Mouse (Mus musculus) bone marrow, adult 2 months (tissue): ENCODE measurements at regions not wholly inside any gene's neighbourhood (a gene's known extent, or its start where the extent isn't known, plus 50 kb on each side); places are given as distances from the start of the nearest gene placed in this dataset.

Source experiments
- CTCF ChIP-seq: fragments of 200-500 bp; IDR thresholded peaks from 2 replicates; pipeline ENCODE4 v1.5.1; 2011; ENCODE audit warnings: low read length, control low read depth; ENCODE audit not compliant: control insufficient read depth, insufficient read depth
- POLR2A ChIP-seq: fragments of 200-500 bp; IDR thresholded peaks from 2 replicates; pipeline ENCODE4 v1.6.1; 2011; ENCODE audit warnings: low read depth, mild to moderate bottlenecking, control low read depth, low read length, borderline replicate concordance; ENCODE audit not compliant: control insufficient read depth

GRCm38 (mm10) chr7:73637101-73637809 is 95.6 kb upstream of the Chd2 start:
- no peak for TF ChIP-seq POLR2A
- no peak for TF ChIP-seq CTCF
